Mouse (Mus musculus) adrenal gland, postnatal 25 days (tissue): ENCODE measurements around the gene Ei24. TPM values are rescaled to one million over a fixed set of nuclear protein-coding genes. Genes with fewer than 3 reads are reported as not detected.
A peak's percentile ranks its signal among the peaks of the same experiment; 100 is the strongest.

Source experiments
- DNase-seq: peaks from one replicate; pipeline ENCODE4 v3.0.0; 2021; ENCODE audit warnings: mixed read lengths
- total RNA-seq: library from RNA; stranded (reverse); gene quantifications from 2 replicates; pipeline ENCODE4 v1.2.3, GENCODE M21; 2021

The Ei24 gene
- total RNA-seq, 1 experiment from 2014 or later = 118 TPM

- DNase-seq = no peak
These were observed 2.7 kb downstream of the Ei24 start for GRCm38 (mm10) chr9:36794487-36794886.

DNA sequence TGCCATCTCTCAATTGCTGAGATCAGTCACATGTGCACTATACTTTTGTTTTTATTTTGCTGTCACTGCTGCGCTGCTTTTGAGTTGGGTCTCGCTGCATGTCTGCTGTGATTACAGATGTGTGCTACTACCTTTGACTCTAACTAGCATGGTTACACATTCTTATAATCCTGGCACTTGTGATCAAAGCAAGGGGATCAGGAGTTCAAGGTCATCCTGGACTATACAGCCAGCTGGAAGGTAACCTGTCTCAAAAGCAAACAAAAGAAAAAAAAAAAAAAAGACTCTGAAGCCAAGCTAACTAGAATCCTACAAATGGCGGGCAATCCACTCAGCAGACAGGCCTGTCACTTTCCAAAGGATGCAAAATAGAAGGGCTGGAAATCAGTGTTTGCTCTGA is 5.0 kb downstream of the Ei24 start:
- DNase-seq = no peak

GRCm38 (mm10) chr9:36783921-36784320 is 13.3 kb downstream of the Ei24 start:
- DNase-seq = peak; percentile 5

GRCm38 (mm10) chr9:36769048-36769413 is 28.2 kb downstream of the Ei24 start:
- no peak for DNase-seq

- peak; percentile 58 for DNase-seq
These were observed 28.8 kb downstream of the Ei24 start for GRCm38 (mm10) chr9:36768156-36769047.

DNA sequence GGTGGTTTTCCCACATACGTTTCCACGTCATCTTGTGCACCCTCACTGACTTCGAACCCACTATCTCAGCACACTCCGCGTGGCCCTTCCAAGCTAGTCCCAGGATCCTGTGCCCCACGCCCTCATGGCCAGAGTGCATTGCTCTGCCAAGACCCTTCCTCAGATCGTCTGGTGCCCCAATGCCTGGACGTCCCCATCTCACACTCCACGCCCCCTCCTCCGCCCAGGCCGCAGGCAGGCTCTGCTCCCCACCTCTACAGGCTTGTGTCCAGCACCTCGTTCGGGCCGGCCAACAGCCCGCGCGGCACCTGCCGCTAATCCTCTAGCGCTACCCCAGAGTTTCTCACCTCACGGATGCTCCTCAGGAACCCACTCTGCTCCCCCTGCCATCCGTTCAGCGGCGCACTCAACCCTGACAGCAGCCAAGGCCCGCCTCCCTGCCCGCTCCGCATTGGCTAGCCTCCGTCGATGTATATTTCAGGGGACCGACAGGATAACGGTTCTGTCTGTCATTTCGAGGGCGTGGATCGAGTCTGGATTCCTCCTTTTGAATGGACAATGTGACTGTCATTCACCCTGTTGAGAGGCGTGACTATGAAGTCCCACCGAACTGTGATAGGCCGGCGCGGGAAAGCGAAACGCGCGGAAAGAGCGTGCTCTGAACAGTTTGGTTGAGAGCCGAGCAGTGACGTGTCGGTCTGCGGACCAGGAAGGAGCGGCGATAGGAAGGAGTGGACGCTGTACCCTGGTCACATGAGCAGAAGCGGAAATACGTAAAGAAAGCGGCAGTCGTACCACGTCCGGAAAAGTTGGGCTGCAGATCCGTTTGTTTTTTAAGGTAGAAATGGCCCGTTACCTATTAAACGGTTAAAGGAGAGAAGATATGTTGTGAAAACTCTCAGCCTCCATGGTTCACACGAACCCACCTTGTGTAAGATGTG is 29.7 kb downstream of the Ei24 start, which contains the start of gene Stt3a:
Gene Stt3a, minus strand, starts transcription at position 477 of the 941 bp plus-strand sequence.
- peak; percentile 97 for DNase-seq

GRCm38 (mm10) chr9:36764378-36764777 is 32.8 kb downstream of the Ei24 start:
- DNase-seq = no peak

Other genes starting within 250 kb of the Ei24 start
- gene Gm17689, start 214.8 kb downstream of the Ei24 start, total RNA-seq = not detected in 2 replicates
- not detected in 2 replicates for gene A630095E13Rik, start 154.0 kb downstream of the Ei24 start, total RNA-seq
- not detected in 2 replicates for gene Acrv1, start 104.2 kb downstream of the Ei24 start, total RNA-seq
- gene Chek1, start 70.3 kb downstream of the Ei24 start, total RNA-seq = 5.8 and 8.1 TPM in 2 replicates
- gene Stt3a, start 29.7 kb downstream of the Ei24 start, total RNA-seq = 189 and 263 TPM in 2 replicates
- gene Fez1, start 24.5 kb upstream of the Ei24 start, total RNA-seq = 4.0 and 4.7 TPM in 2 replicates